Mouse (Mus musculus) myocyte (in vitro differentiated cells): ENCODE results near the gene Frmd4a. TPM values are rescaled to one million over a fixed set of nuclear protein-coding genes. Genes with fewer than 3 reads are reported as not detected.
A peak's percentile ranks its signal among the peaks of the same experiment; 100 is the strongest.

Experiments used
- H3K27me3 ChIP-seq: one replicate; pipeline ENCODE4 v1.6.1; 2011; ENCODE audit not compliant: control insufficient read depth, insufficient read depth, insufficient read length
- H3K36me3 ChIP-seq: one replicate; pipeline ENCODE4 v1.6.1; 2011; ENCODE audit not compliant: control insufficient read depth, insufficient read depth
- H3K4me2 ChIP-seq: one replicate; pipeline ENCODE4 v1.6.1; 2011; ENCODE audit warnings: low read depth, control low read depth
- H3K4me3 ChIP-seq: one replicate; pipeline ENCODE4 v1.5.1; 2011; ENCODE audit warnings: mild to moderate bottlenecking, control low read depth, moderate library complexity
- H3K79me2 ChIP-seq: one replicate; pipeline ENCODE4 v1.6.1; 2011; ENCODE audit not compliant: control insufficient read depth, insufficient read depth
- H3ac ChIP-seq: one replicate; pipeline ENCODE4 v1.6.1; 2011; ENCODE audit not compliant: control insufficient read depth, insufficient read length
- CEBPB ChIP-seq: IDR thresholded peaks from 2 replicates; pipeline ENCODE4 v1.6.1; 2011; ENCODE audit warnings: mild to moderate bottlenecking, moderate library complexity; ENCODE audit not compliant: poor library complexity, insufficient read depth, severe bottlenecking
- E2F4 ChIP-seq: IDR thresholded peaks from one replicate; pipeline ENCODE4 v1.6.1; 2011; ENCODE audit warnings: mild to moderate bottlenecking, control low read depth, moderate library complexity; ENCODE audit not compliant: insufficient read depth
- MAX ChIP-seq: IDR thresholded peaks from one replicate; pipeline ENCODE4 v1.6.1; 2011; ENCODE audit warnings: low read depth, mild to moderate bottlenecking, control low read depth
- MYOD1 ChIP-seq, 3 experiments: IDR thresholded peaks; one replicate each; pipeline ENCODE4 v1.6.1; 2011; ENCODE audit warnings: control low read depth in 2 of 3, low read depth in 2 of 3, mild to moderate bottlenecking in 2 of 3, moderate library complexity in 1 of 3; ENCODE audit not compliant: insufficient read length in 2 of 3, control insufficient read depth in 1 of 3
- MYOG ChIP-seq, 3 experiments: IDR thresholded peaks; one replicate each; pipeline ENCODE4 v1.6.1; 2011; ENCODE audit warnings: control low read depth in 2 of 3, low read depth in 2 of 3, mild to moderate bottlenecking in 2 of 3; ENCODE audit not compliant: insufficient read length in 2 of 3, control insufficient read depth in 1 of 3, insufficient read depth in 1 of 3
- POLR2A ChIP-seq: IDR thresholded peaks from one replicate; pipeline ENCODE4 v1.6.1; 2011; ENCODE audit warnings: low read depth, mild to moderate bottlenecking, control low read depth, moderate library complexity; ENCODE audit not compliant: insufficient read length
- POLR2AphosphoS2 ChIP-seq: IDR thresholded peaks from one replicate; pipeline ENCODE4 v1.6.1; 2011; ENCODE audit warnings: low read depth, control low read depth; ENCODE audit not compliant: insufficient read length
- REST ChIP-seq: IDR thresholded peaks from one replicate; pipeline ENCODE4 v1.6.1; 2011; ENCODE audit warnings: mild to moderate bottlenecking, control low read depth, moderate library complexity; ENCODE audit not compliant: insufficient read depth, insufficient read length
- SRF ChIP-seq: IDR thresholded peaks from one replicate; pipeline ENCODE4 v1.6.1; 2011; ENCODE audit warnings: low read depth; ENCODE audit not compliant: control insufficient read depth, insufficient read length
- TCF12 ChIP-seq: IDR thresholded peaks from one replicate; pipeline ENCODE4 v1.6.1; 2011; ENCODE audit warnings: mild to moderate bottlenecking, control low read depth; ENCODE audit not compliant: poor library complexity, insufficient read depth, severe bottlenecking
- TCF3 ChIP-seq: IDR thresholded peaks from one replicate; pipeline ENCODE4 v1.6.1; 2011; ENCODE audit warnings: low read depth, control low read depth; ENCODE audit not compliant: insufficient read length
- USF1 ChIP-seq: IDR thresholded peaks from one replicate; pipeline ENCODE4 v1.6.1; 2011; ENCODE audit warnings: low read depth, mild to moderate bottlenecking, control low read depth, moderate library complexity
- polyA plus RNA-seq: library from polyadenylated mRNA; unstranded; fragments of >200 nt; fragmentation: generic; extraction: Trizol; gene quantifications from one replicate; pipeline ENCODE4 v1.2.1, GENCODE M21; 2012; ENCODE audit warnings: missing spikeins

Frmd4a gene
- polyA plus RNA-seq, 1 experiment, result 24.7 TPM

GRCm38 (mm10) chr2:4421757-4422156, 404.2 kb downstream of the Frmd4a start:
- Histone ChIP-seq H3ac (no peak overlapping the region), H3K4me2 (peak overlapping the region; percentile 42), H3K4me3 (no peak overlapping the region), H3K36me3 (no peaks in the 10 kb centered on the region), H3K27me3 (no peaks in the 10 kb centered on the region), H3K79me2 (peaks cover 85% of the 10 kb centered on the region)
- TF ChIP-seq CEBPB (0 out of 2 replicates have a peak, but pooled peaks have one; percentile 43), MYOD1 (IDR thresholded peaks at IDR 0.05; ENCODE audit: control insufficient read depth in 1 of 3, insufficient read length in 2 of 3, low read depth in 2 of 3) (peak in 1 of 3 experiments; percentile 16), POLR2A (no peak), USF1 (no peak)

GRCm38 (mm10) chr2:4423896-4424295, 406.4 kb downstream of the Frmd4a start:
- Histone ChIP-seq H3K4me3 (no peak overlapping the region), H3K79me2 (peaks cover 72% of the 10 kb centered on the region), H3K4me2 (no peak overlapping the region), H3K27me3 (no peaks in the 10 kb centered on the region), H3K36me3 (no peaks in the 10 kb centered on the region), H3ac (no peak overlapping the region)
- TF ChIP-seq SRF (no peak), MYOG (IDR thresholded peaks at IDR 0.05; ENCODE audit: control insufficient read depth in 1 of 3, insufficient read depth in 1 of 3, insufficient read length in 2 of 3, low read depth in 2 of 3) (peak in 2 of 3 experiments; percentile 85 to 90), MYOD1 (IDR thresholded peaks at IDR 0.05; ENCODE audit: control insufficient read depth in 1 of 3, insufficient read length in 2 of 3, low read depth in 2 of 3) (peak; percentile 78 to 90 (median 81))

GRCm38 (mm10) chr2:4428407-4428855, 410.9 kb downstream of the Frmd4a start:
- Histone ChIP-seq H3K79me2 (peaks cover 72% of the 10 kb centered on the region), H3K36me3 (peaks cover 13% of the 10 kb centered on the region), H3K4me3 (no peak overlapping the region), H3ac (no peak overlapping the region), H3K4me2 (peak overlapping the region; percentile 59), H3K27me3 (no peaks in the 10 kb centered on the region)
- TF ChIP-seq E2F4, result no peak
- TF ChIP-seq POLR2A, result no peak
- peak in 1 of 3 experiments; percentile 66 for TF ChIP-seq MYOG (IDR thresholded peaks at IDR 0.05; ENCODE audit: control insufficient read depth in 1 of 3, insufficient read depth in 1 of 3, insufficient read length in 2 of 3, low read depth in 2 of 3)
- peak in 2 of 3 experiments; percentile 67 to 70 for TF ChIP-seq MYOD1 (IDR thresholded peaks at IDR 0.05; ENCODE audit: control insufficient read depth in 1 of 3, insufficient read length in 2 of 3, low read depth in 2 of 3)
- no peak for TF ChIP-seq USF1
- no peak for TF ChIP-seq TCF3
- TF ChIP-seq SRF, result no peak
- TF ChIP-seq TCF12, result no peak
- TF ChIP-seq REST, result no peak
- TF ChIP-seq CEBPB, result no peak
- peak; percentile 11 for TF ChIP-seq MAX
- no peak for TF ChIP-seq POLR2AphosphoS2

DNA sequence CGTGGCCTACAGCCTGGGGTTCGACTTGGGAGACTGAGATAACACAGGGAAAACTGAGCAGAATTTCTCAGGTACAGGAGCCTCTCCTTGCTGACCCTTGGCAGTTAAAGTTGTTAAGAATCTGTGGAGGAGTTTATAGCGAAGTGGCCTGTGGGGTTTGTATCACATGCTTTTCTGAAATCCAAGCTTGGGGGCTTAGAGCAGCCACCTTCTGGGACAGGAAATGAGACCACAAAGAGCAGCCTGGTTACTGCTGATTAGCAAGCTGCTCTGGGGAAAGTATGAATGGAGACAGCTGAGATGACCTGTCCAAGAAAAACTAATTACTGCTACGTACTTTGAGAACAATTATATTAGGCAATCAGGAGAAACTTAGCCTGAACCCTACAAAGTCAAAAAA, 415.6 kb downstream of the Frmd4a start:
- Histone ChIP-seq H3ac (no peak overlapping the region), H3K36me3 (peaks cover 40% of the 10 kb centered on the region), H3K4me2 (peak overlapping the region; percentile 13), H3K4me3 (no peak overlapping the region), H3K79me2 (peaks cover 64% of the 10 kb centered on the region), H3K27me3 (no peaks in the 10 kb centered on the region)
- TF ChIP-seq POLR2A (no peak), TCF3 (no peak), TCF12 (peak; percentile 14), REST (no peak), MYOD1 (IDR thresholded peaks at IDR 0.05; ENCODE audit: control insufficient read depth in 1 of 3, insufficient read length in 2 of 3, low read depth in 2 of 3) (peak in 1 of 3 experiments; percentile 55)

DNA sequence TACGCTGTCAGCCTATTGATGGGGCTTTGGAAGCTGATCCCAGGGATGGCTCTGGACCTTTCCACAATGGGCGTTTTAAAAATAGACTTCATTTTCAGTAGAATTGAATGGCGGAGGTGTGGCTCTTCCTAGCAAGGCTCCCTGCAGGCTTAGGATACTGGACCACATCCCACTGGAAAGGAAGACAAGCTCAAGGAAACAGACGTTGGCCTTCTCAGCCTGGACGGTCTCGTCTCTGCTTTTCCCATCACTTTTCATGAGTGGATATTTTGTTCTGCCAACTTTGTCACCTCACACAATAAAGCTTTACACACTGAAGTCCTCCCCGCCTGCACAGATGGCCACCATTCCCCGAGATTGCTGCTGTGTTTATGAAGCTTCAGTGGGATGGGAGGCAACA, 417.5 kb downstream of the Frmd4a start:
- no peaks in the 10 kb centered on the region for H3K27me3 ChIP-seq
- H3ac ChIP-seq, result no peak overlapping the region
- H3K79me2 ChIP-seq, result peaks cover 58% of the 10 kb centered on the region
- no peak overlapping the region for H3K4me2 ChIP-seq
- peaks cover 40% of the 10 kb centered on the region for H3K36me3 ChIP-seq
- H3K4me3 ChIP-seq, result no peak overlapping the region
- TF ChIP-seq E2F4 (no peak), REST (no peak), TCF3 (no peak), MYOD1 (IDR thresholded peaks at IDR 0.05; ENCODE audit: control insufficient read depth in 1 of 3, insufficient read length in 2 of 3, low read depth in 2 of 3) (no peak), POLR2A (no peak), USF1 (no peak), TCF12 (no peak), MAX (no peak), MYOG (IDR thresholded peaks at IDR 0.05; ENCODE audit: control insufficient read depth in 1 of 3, insufficient read depth in 1 of 3, insufficient read length in 2 of 3, low read depth in 2 of 3) (no peak), SRF (no peak), CEBPB (no peak), POLR2AphosphoS2 (no peak)
